Mouse (Mus musculus) layer of hippocampus, adult 2 months (tissue): ENCODE measurements around the gene Dntt. TPM values are rescaled to one million over a fixed set of nuclear protein-coding genes. Genes with fewer than 3 reads are reported as not detected.
A peak's percentile ranks its signal among the peaks of the same experiment; 100 is the strongest.

Experiments
- DNase-seq, 2 experiments: peaks; one replicate each; pipeline ENCODE4 v3.0.0; 2022; ENCODE audit warnings: low spot score in 2 of 2
- H3K27ac ChIP-seq: fragments of 200-600 bp; 2 replicates; pipeline ENCODE4 v1.8.1; 2022
- H3K4me3 ChIP-seq: fragments of 200-600 bp; 2 replicates; pipeline ENCODE4 v1.8.1; 2022; ENCODE audit warnings: mild to moderate bottlenecking
- CTCF ChIP-seq: fragments of 200-600 bp; conservative IDR thresholded peaks from 2 replicates; pipeline ENCODE4 v1.8.1; 2022; ENCODE audit warnings: antibody characterized with exemption, mild to moderate bottlenecking, moderate library complexity
- total RNA-seq, 2 experiments: library from RNA; stranded (reverse); gene quantifications; 2 replicates each; pipeline ENCODE4 v1.2.3; 2021

The Dntt gene
- total RNA-seq, 2 experiments from 2014 or later: not detected

DNA sequence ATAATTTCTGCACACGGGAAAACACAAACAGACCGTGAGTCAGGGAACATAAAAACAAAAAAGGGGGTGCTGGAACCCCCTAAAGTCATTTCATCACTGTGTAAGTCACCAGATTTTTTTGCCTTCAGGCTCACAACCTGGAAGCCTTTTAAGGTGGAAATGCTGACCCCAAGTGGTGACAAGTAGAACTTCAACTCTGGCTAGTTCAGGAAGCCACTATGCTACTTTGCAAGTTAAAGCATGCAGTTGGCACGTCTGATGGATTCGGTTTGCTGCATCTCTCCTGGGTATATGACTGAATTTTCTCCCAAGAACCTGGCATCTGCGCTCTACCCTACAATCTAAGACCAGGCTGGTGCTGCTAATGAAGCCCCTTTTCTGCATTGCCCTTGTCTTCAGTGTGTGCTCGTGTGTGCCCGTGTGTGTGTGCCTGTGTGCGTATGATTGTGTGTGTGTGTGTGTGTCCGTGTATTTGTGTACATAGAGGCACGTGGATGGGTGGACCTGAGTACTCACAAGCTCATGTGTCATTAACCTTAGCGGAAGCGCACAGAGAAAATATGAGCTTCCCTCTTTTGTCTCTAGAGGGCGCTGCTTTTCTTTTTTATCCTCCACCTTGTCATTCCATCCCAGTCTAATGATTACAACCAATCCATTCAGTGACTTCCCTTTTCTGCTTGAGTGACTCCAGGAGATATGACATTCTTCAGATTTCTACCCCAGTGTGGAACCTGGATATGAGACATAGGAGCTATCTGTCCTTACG is 12.9 kb upstream of the Dntt start:
- Histone ChIP-seq H3K4me3 (peak overlapping the region; percentile 36; the same call in 1 of the 2 replicates), H3K27ac (no peak overlapping the region)
- peak; percentile 73 to 75 for DNase-seq
- peak; percentile 77 for TF ChIP-seq CTCF

DNA sequence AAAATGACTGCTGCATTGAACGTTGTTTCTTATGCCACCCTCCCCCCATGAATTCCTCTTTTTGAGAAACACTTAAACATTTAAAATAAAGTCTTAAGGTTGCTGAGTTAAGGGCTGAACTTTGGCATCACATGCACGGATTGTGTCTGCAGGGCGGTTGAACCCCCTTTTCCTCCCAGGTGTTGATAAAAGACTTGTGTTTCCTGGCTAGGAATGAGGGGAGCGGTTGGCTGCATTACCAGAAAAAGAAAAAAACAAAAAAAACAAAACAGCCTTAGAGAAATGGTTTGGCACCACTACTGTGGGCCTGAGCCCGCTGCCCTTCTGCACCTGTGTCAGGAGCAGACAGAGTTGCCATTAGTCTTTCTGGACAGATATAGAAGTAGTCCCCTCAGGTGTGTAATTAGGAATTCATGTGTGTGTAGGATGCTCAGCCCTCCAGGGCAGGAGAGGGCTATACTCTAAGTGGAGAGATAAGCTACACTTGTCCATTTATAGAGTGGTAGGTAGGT is 9.9 kb upstream of the Dntt start:
- Histone ChIP-seq H3K4me3 (no peak overlapping the region), H3K27ac (no peak overlapping the region)
- no peak for DNase-seq
- no peak for TF ChIP-seq CTCF

DNA sequence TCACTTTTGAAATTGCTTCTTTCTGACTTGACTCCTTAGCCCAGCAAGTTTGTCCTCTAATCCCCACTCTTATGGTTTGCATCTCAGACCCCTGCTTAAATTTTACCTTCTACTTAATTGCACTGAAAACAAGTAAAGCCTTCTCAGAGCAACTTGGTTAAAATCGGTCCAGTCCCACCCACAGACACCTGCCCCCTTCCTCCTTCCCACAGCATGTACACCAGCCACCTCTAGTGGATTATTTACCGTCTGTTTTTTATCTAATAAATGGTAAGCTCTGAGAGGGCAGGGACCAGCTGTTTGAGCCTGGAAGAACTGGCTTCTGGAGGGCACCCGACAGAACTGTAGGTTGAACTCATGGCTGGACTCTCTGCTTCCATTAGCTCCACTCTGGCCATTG is 8.5 kb upstream of the Dntt start:
- no peak overlapping the region for H3K27ac ChIP-seq
- H3K4me3 ChIP-seq: no peak overlapping the region
- TF ChIP-seq CTCF: no peak
- no peak for DNase-seq

DNA sequence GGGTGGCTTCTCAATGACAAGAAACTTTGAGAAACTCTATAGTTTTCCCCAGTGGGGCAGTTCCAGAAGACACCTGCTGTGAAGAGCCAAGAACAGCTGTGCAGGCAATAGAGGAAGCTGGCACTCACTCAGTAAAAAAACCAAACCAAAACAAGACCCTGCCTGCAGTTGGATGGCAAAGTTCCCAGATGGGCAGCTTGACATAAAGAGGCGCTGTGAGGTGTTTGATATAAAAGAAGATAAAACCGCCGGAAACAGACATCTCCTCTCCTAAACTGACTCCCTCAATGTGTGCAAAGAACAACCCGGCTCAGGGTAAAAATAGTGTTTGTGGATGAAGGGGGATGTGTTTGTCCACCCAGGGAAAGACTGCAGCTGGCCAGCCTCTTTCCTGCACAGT is 6.8 kb upstream of the Dntt start:
- DNase-seq: peak in 1 of 2 experiments; percentile 31
- H3K27ac ChIP-seq: no peak overlapping the region
- TF ChIP-seq CTCF: no peak
- H3K4me3 ChIP-seq: no peak overlapping the region

DNA sequence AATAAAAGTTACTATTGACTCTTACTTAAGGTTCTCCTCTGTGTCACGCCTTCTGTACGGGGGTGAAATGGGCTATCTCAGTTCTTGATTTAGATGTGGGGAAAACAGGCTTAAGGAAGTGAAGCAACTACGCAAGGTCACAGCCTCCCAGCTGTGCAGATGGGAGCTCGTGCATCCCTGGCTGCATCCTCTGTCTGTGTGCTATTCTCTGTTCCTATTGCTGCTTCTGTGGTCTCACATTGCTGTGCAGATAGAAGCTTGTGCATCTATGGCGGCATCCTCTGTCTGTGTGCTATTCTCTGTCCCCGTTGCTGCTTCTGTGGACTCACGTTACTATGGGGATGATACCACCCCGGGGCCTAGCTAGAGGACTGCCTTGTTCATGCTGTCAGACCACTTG is 2.5 kb upstream of the Dntt start:
- H3K27ac ChIP-seq: no peak overlapping the region
- DNase-seq: no peak
- H3K4me3 ChIP-seq: no peak overlapping the region
- no peak for TF ChIP-seq CTCF

DNA sequence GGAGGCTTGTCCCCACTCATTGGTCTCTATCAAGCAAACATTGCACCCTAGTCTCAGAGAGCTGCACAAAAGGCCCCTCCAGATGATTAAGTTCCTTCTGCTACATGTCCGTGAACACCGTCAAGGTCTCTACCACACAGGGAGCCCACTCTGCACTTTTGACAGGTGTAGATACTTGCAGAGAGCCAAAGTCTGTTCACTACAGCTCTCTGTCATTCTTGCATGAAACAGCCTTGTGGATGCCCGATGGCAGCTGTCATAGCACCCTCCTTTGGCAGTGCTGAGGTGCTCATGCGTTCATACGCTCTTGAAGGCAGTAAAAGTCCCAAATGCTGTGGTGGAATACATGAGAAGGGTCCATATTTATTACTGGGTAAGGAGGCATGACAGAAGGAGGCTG is 2.1 kb upstream of the Dntt start:
- H3K27ac ChIP-seq: no peak overlapping the region
- no peak overlapping the region for H3K4me3 ChIP-seq
- no peak for TF ChIP-seq CTCF
- no peak for DNase-seq

DNA sequence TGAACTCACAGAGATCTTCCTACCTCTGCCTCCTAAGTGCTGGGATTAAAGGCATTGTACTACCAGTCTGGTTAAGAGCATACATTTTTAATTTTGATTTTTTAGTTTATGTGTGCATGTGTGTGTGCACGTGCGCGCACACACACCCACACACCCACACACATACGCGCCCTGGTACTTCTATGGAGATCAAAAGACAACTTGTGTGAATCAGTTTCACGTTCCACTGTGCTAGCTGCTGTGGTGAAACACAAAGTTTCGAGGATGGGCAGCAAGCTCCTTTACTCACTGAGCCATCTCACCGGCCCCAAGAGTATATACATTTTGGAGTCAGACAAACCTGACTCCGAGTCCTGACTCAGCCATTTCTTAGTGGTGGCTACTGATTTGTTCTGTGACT is 1.5 kb upstream of the Dntt start:
- no peak for DNase-seq
- Histone ChIP-seq H3K4me3 (no peak overlapping the region), H3K27ac (no peak overlapping the region)
- no peak for TF ChIP-seq CTCF

DNA sequence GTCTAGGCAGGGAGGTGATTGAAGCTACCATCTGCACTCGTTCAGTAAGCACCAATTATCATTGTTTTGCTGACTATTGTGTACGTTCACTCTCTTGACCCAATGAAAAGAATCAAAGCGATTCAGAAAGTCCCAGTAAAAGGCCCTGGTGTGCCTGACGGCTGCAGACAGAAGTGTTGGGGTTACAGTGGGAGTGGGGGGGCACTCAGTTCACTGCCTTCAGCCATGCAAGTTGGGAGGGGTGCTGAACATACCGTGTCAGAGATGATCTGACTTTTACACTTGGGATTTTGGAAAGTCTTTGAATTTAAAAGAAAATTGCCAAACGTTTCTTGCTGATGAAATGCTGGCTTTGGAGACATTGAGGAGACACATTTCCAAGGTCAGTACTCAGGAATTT is 1.1 kb downstream of the Dntt start:
- DNase-seq: no peak
- Histone ChIP-seq H3K27ac (peak overlapping the region; percentile 2; the same call in 1 of the 2 replicates), H3K4me3 (no peak overlapping the region)
- no peak for TF ChIP-seq CTCF

DNA sequence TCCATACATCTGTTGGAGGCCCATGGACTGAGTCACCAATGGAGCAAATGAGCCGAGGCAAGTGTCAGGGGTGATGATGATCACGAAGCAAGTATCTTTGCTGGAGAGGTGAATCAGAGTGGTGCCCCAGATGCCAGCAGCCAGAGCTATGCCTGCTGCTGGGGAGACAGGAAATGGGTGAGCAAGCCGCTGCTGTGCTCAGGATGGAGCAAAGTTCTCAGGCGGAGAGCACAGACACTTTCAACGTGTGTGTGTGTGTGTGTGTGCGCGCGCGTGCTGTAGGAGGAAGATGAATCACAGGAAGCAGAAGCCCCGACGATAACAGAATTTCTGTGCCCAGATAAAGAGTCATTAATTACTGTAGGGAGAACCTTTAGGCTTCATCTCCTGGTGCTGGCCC is 1.9 kb downstream of the Dntt start:
- no peak for DNase-seq
- no peak overlapping the region for H3K4me3 ChIP-seq
- H3K27ac ChIP-seq: no peak overlapping the region
- TF ChIP-seq CTCF: no peak

DNA sequence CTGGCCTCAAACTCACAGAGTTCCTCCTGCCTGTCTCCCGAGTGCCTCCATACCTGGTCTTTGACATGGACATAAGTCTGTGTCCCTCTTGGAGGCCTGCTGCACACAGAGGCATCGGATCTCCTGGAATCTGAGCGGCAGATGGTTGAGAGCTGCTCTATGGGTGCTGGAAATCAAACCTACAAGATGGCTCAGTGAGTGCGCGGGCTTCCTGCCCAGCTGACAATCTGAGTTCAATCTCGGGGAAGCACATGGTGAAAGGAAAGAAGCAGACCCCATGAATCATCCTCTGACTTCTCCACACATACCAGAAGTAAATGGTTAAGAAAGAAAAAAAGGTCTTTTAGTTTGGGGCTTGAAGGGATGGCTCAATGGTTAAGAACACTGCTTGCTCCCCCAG is 2.8 kb downstream of the Dntt start:
- Histone ChIP-seq H3K27ac (no peak overlapping the region), H3K4me3 (no peak overlapping the region)
- no peak for TF ChIP-seq CTCF
- DNase-seq: no peak

DNA sequence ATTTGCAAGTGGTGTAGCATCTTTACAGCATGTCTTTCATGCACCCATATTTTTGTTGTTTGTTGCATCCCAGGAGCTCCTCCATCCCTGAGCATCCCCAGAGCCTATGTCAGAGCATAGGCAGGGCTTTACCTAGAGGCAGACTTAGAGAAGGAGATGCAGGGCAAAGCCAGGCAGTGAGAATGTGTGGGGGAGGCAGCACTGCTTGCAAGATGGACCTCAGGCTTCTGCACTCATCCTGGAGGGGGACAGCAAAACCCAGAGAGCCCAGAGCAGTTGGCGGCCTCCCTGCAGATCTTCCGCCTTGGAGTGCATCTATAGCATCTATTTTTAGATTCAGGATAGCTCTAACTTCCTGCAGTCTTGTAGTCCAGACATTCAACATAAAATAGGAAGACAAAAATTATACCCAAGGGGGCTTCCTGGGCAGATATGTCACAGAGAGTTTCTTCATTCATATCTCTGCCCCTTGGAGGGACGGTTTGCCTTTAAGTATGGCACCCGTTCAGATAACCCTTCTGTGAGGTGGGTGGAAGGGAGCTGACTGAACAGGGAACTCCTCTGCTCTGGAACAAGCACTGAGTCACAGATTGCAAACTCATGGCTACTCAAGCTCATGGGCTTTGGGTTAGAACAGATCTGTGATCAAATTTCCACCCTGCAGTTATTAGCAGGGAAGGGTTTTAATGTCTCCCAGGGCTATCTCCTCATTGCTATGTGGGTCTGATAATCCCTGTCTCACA is 6.9 kb downstream of the Dntt start:
- no peak for TF ChIP-seq CTCF
- Histone ChIP-seq H3K4me3 (no peak overlapping the region), H3K27ac (peak overlapping the region; percentile 51; the same call in 1 of the 2 replicates)
- DNase-seq: peak in 1 of 2 experiments; percentile 32

DNA sequence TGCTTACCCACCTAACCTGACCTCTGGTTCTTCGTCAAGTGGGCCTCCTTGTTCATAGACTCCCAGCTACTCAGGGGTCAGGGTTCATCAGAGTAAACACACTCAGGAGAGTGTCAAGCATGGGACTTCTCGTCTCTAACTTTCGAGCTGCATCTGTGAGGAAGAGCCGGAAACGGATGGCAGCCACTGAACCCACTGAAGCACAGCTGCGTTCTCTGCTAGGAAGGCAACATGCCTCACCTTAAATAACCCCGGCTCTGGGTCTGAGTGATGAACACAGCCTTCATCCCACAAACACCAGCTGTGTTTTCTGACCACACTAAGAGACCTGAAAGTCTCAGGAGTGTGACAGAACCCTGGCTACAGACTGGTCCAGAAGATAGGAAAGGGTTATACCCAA is 10.0 kb downstream of the Dntt start:
- H3K4me3 ChIP-seq: no peak overlapping the region
- TF ChIP-seq CTCF: no peak
- DNase-seq: no peak
- H3K27ac ChIP-seq: no peak overlapping the region

DNA sequence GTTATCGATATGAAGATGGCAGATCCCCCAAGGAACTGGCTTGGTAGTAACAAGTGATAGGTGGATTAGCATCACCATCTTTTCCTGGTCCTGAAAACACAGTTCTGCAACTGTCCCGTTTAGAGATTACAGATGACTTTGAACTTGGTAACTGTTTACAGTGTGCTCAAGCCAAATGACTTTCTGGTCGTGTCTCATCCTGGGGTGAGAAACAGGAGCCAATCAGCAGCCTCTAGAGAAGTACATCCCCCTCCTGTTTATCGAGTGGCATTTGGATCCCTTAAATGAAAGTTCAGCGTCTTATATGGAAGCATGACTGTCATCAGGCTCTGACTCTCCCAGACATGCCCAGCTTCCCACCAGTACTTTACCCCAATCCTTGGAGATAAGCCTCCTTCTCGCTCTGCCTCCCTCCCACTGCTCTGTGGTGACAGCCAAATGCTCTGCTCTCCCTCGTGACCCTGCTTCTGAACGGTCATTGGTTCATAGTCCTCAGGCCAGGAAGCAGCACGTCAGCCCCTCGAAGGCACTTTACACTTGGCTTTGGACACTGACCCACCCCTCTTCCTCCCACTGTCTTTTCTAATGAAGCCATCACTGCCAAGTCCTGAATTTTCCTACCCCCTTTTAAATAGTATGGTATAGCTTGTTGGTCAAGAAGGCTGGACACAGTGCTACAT is 16.2 kb downstream of the Dntt start:
- Histone ChIP-seq H3K4me3 (no peak overlapping the region), H3K27ac (no peak overlapping the region)
- TF ChIP-seq CTCF: no peak
- no peak for DNase-seq
